Mouse (Mus musculus) heart, postnatal 0 days (tissue): ENCODE data around the gene Glp2r.

Source experiments
- CTCF ChIP-seq: IDR thresholded peaks from 2 replicates; pipeline ENCODE4 v1.5.1; 2016; ENCODE audit warnings: antibody characterized with exemption, control low read depth, low read depth
- EP300 ChIP-seq: IDR thresholded peaks from 2 replicates; pipeline ENCODE4 v1.6.1; 2016; ENCODE audit warnings: antibody characterized with exemption, low read depth

DNA sequence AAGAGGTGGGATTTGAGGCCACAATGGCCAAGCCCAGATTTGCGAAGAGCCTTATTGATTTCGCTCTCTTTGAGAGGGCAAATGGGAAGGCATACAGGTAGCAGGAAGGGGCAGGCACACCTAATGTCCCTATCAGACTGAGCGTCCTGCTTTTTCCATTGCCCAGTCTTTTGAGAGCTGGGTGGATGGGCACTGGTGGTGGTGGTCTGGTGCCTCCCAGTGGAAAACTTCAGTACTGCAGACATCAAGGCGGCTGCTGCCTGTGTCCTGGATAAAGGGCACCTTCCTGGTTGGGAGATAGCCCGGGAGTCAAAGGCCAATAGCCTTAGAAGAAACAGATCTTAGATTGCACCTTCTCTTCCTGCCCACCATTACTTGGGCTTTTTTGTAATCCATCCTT, 123.2 kb downstream of the Glp2r start:
- TF ChIP-seq CTCF (peak; percentile 99), EP300 (no peak)
